Mouse (Mus musculus) stomach, embryonic 16.5 days (tissue): ENCODE measurements around the gene Cyth4. TPM values are rescaled to one million over a fixed set of nuclear protein-coding genes. Genes with fewer than 3 reads are reported as not detected.

Experiments
- ATAC-seq: fragments of 200-750 bp; cut with Nextera tagmentation; 2 replicates; pipeline ENCODE4 v1.8.0; 2017; ENCODE audit warnings: moderate number of reproducible peaks, moderate TSS enrichment; ENCODE audit not compliant: insufficient read depth, low FRiP score
- H3K27ac ChIP-seq: fragments of 300-500 bp; sonication (generic); 2 replicates; pipeline ENCODE4 v1.5.1; 2014; ENCODE audit warnings: low read length
- H3K27me3 ChIP-seq: fragments of 300-500 bp; sonication (generic); 2 replicates; pipeline ENCODE4 v1.6.1; 2014; ENCODE audit warnings: low read length, control low read depth, mixed read lengths; ENCODE audit not compliant: control insufficient read depth, insufficient read depth
- H3K36me3 ChIP-seq: fragments of 300-500 bp; sonication (generic); 2 replicates; pipeline ENCODE4 v1.6.1; 2014; ENCODE audit warnings: low read length; ENCODE audit not compliant: control insufficient read depth, insufficient read depth
- H3K4me1 ChIP-seq: fragments of 300-500 bp; sonication (generic); 2 replicates; pipeline ENCODE4 v1.6.1; 2014; ENCODE audit warnings: low read length, control low read depth, mixed read lengths; ENCODE audit not compliant: control insufficient read depth, insufficient read depth
- H3K4me2 ChIP-seq: fragments of 300-500 bp; sonication (generic); 2 replicates; pipeline ENCODE4 v1.6.1; 2014; ENCODE audit warnings: low read depth, low read length, mixed read lengths
- H3K4me3 ChIP-seq: fragments of 300-500 bp; sonication (generic); replicated peaks from 2 replicates; pipeline ENCODE4 v1.5.1; 2014; ENCODE audit warnings: mild to moderate bottlenecking, low read length
- H3K9ac ChIP-seq: fragments of 300-500 bp; sonication (generic); 2 replicates; pipeline ENCODE4 v1.6.1; 2014; ENCODE audit warnings: low read length
- H3K9me3 ChIP-seq: fragments of 300-500 bp; sonication (generic); replicated peaks from 2 replicates; pipeline ENCODE4 v1.6.1; 2016; ENCODE audit warnings: low read length, control low read depth; ENCODE audit not compliant: control insufficient read depth
- WGBS: fragments of 180-500 bp; shearing (Covaris S2); extraction: QIAGEN DNeasy Blood & Tissue Kit; methylation state at CpG from one replicate; pipeline ENCODE4 v1.1.7; 2014; 5-methylcytosine and 5-hydroxymethylcytosine counted together
- polyA plus RNA-seq: library from polyadenylated mRNA; unstranded; fragments of >200 nt; fragmentation: Nextera tagmentation; extraction: Ambion mirVana; gene quantifications from 2 replicates; pipeline ENCODE4 v1.2.1, GENCODE M21; 2015

Cyth4 gene
- polyA plus RNA-seq, 1 experiment from 2014 or later = 12.9 TPM

- WGBS = 80% methylated on average over 13 of the region's 13 CpGs
- H3K27me3 ChIP-seq = no peaks in the 10 kb centered on the region
- no peak for ATAC-seq
- H3K9me3 ChIP-seq = no peaks in the 10 kb centered on the region
- H3K4me2 ChIP-seq = no peak overlapping the region
- no peak overlapping the region for H3K9ac ChIP-seq
- H3K36me3 ChIP-seq = no peaks in the 10 kb centered on the region
- no peak overlapping the region for H3K4me3 ChIP-seq
- H3K4me1 ChIP-seq = no peaks in the 10 kb centered on the region
- no peak overlapping the region for H3K27ac ChIP-seq
Measured at GRCm38 (mm10) chr15:78599529-78600193, 2.8 kb downstream of the Cyth4 start.

GRCm38 (mm10) chr15:78601180-78601579 lies 4.3 kb downstream of the Cyth4 start:
- no peaks in the 10 kb centered on the region for H3K9me3 ChIP-seq
- WGBS = 75% methylated on average over 6 of the region's 6 CpGs
- H3K4me1 ChIP-seq = no peaks in the 10 kb centered on the region

GRCm38 (mm10) chr15:78604255-78604654 lies 7.4 kb downstream of the Cyth4 start:
- H3K27ac ChIP-seq = no peak overlapping the region
- H3K4me3 ChIP-seq = no peak overlapping the region
- no peaks in the 10 kb centered on the region for H3K36me3 ChIP-seq
- no peak overlapping the region for H3K4me2 ChIP-seq
- no peaks in the 10 kb centered on the region for H3K27me3 ChIP-seq
- 54% methylated on average over 6 of the region's 6 CpGs for WGBS
- no peaks in the 10 kb centered on the region for H3K4me1 ChIP-seq
- ATAC-seq = peak; percentile 51; the same call in 1 of the 2 replicates
- H3K9ac ChIP-seq = no peak overlapping the region
- H3K9me3 ChIP-seq = no peaks in the 10 kb centered on the region

More at GRCm38 (mm10) chr15:78601180-78601579, 4.3 kb downstream of the Cyth4 start:
- Histone ChIP-seq H3K9ac (no peak overlapping the region), H3K27ac (no peak overlapping the region), H3K27me3 (no peaks in the 10 kb centered on the region), H3K4me3 (no peak overlapping the region), H3K36me3 (no peaks in the 10 kb centered on the region), H3K4me2 (no peak overlapping the region)
- ATAC-seq = no peak

- no peak for ATAC-seq
- H3K36me3 ChIP-seq = no peaks in the 10 kb centered on the region
- no peak overlapping the region for H3K4me3 ChIP-seq
- no peak overlapping the region for H3K27ac ChIP-seq
- no peaks in the 10 kb centered on the region for H3K4me1 ChIP-seq
- WGBS = 45% methylated on average over 3 of the region's 3 CpGs
- no peak overlapping the region for H3K9ac ChIP-seq
- no peaks in the 10 kb centered on the region for H3K9me3 ChIP-seq
- H3K4me2 ChIP-seq = no peak overlapping the region
- H3K27me3 ChIP-seq = no peaks in the 10 kb centered on the region
Measured at GRCm38 (mm10) chr15:78605371-78605791, 8.5 kb downstream of the Cyth4 start.

- Histone ChIP-seq H3K9ac (no peak overlapping the region), H3K4me2 (no peak overlapping the region), H3K27ac (no peak overlapping the region), H3K4me1 (no peaks in the 10 kb centered on the region), H3K9me3 (no peaks in the 10 kb centered on the region), H3K27me3 (no peaks in the 10 kb centered on the region), H3K4me3 (no peak overlapping the region), H3K36me3 (no peaks in the 10 kb centered on the region)
- WGBS = 85% methylated on average over 6 of the region's 6 CpGs
- no peak for ATAC-seq
Measured at GRCm38 (mm10) chr15:78606059-78606458, 9.2 kb downstream of the Cyth4 start.

- H3K9ac ChIP-seq = no peak overlapping the region
- no peak overlapping the region for H3K4me2 ChIP-seq
- ATAC-seq = peak; percentile 81
- no peak overlapping the region; the same call in 1 of the 2 replicates for H3K27ac ChIP-seq
- no peaks in the 10 kb centered on the region for H3K4me1 ChIP-seq
- no peak overlapping the region for H3K4me3 ChIP-seq
- H3K27me3 ChIP-seq = no peaks in the 10 kb centered on the region
- WGBS = 45% methylated on average over 4 of the region's 4 CpGs
- H3K36me3 ChIP-seq = no peaks in the 10 kb centered on the region
- H3K9me3 ChIP-seq = no peaks in the 10 kb centered on the region
Measured at GRCm38 (mm10) chr15:78607463-78607862, 10.6 kb downstream of the Cyth4 start.

GRCm38 (mm10) chr15:78610705-78611462 lies 14.0 kb downstream of the Cyth4 start:
- Histone ChIP-seq H3K9ac (no peak overlapping the region), H3K4me3 (no peak overlapping the region), H3K36me3 (no peaks in the 10 kb centered on the region), H3K27ac (no peak overlapping the region), H3K27me3 (no peaks in the 10 kb centered on the region), H3K9me3 (no peaks in the 10 kb centered on the region), H3K4me2 (no peak overlapping the region), H3K4me1 (no peaks in the 10 kb centered on the region)
- no peak for ATAC-seq
- WGBS = 48% methylated on average over 12 of the region's 12 CpGs

- 81% methylated on average over 7 of the region's 7 CpGs for WGBS
- Histone ChIP-seq H3K27ac (no peak overlapping the region), H3K4me1 (no peaks in the 10 kb centered on the region), H3K4me2 (no peak overlapping the region), H3K36me3 (no peaks in the 10 kb centered on the region), H3K27me3 (no peaks in the 10 kb centered on the region), H3K9me3 (no peaks in the 10 kb centered on the region), H3K9ac (no peak overlapping the region), H3K4me3 (no peak overlapping the region)
- ATAC-seq = no peak
Measured at GRCm38 (mm10) chr15:78614536-78614935, 17.7 kb downstream of the Cyth4 start.

- Histone ChIP-seq H3K4me2 (no peak overlapping the region), H3K9me3 (no peaks in the 10 kb centered on the region), H3K9ac (no peak overlapping the region), H3K4me1 (no peaks in the 10 kb centered on the region), H3K4me3 (no peak overlapping the region), H3K27ac (no peak overlapping the region), H3K36me3 (no peaks in the 10 kb centered on the region), H3K27me3 (no peaks in the 10 kb centered on the region)
- no peak for ATAC-seq
- 82% methylated on average over 2 of the region's 2 CpGs for WGBS
Measured at GRCm38 (mm10) chr15:78616973-78617372, 20.1 kb downstream of the Cyth4 start.
